Mouse (Mus musculus): Measurements from ENCODE around the gene Grin3b. TPM values are rescaled to one million over a fixed set of nuclear protein-coding genes. Genes with fewer than 3 reads are reported as not detected.

Grin3b gene
- total and polyA plus RNA-seq, 3 experiments = 0.07 to 0.60 (median 0.44) TPM

DNA sequence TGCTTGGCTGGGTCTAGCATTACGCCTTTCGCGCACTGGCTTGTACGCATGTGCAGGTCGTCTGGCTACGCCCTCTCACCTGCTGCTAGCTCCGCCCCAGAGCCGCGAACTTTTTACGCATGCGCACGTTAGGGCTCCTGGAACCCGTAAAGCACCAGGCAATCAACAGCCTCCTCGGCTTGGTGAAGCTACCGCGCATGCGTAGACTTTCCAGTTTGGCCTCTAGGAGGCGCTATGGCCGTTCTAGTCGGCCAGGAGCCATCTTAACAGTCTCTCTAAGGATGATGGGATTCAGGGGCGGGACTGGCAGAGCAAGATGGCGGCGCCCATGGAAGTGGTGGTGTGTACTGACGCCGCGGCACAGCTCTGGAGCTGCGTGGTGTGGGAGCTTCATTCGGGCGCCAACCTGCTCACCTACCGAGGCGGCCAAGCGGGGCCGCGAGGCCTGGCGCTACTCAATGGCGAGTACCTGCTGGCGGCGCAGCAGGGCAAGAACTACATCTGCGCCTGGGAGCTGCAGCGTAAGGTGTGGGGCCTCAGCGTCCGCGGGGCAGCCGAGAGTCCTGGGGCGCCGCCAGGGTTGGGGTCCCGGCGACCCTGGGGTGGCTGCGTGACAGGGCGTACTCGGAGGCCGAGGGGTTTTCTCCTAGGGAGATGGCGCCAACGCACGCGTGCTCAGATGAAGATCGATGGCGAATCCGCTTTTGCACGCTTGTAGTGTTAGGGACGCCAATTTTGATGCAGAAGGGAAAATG is 10.5 kb upstream of the Grin3b start, which contains the start of gene Wdr18:
Wdr18 (plus strand) TSS at position 306 of the 755 bp plus-strand sequence.
- DNase-seq (ENCODE audit: low spot score) (peak; percentile 94), ATAC-seq (ENCODE audit: extremely low read depth, insufficient number of reproducible peaks, low FRiP score, poor library complexity, severe bottlenecking) (peak; percentile 93)
- peaks cover 7% of the 10 kb centered on the region; the same call in 1 of the 2 replicates for H3K27me3 ChIP-seq (ENCODE audit: insufficient read depth, low read length)
- peak within 1 kb of the TSS; percentile 96 for H3K4me3 ChIP-seq (ENCODE audit: low read depth, low read length)
- H3K36me3 ChIP-seq (replicated peaks) = peaks cover 47% of the 10 kb centered on the region
- TF ChIP-seq POLR2AphosphoS5 (IDR thresholded peaks at IDR 0.05; ENCODE audit: insufficient replicate concordance, low read depth, low read length) (no peak), CTCF (IDR thresholded peaks at IDR 0.05; ENCODE audit: low read depth, low read length) (peak; percentile 79)
- H3K4me1 ChIP-seq (ENCODE audit: insufficient read depth, low read depth, low read length) = peaks cover 50% of the 10 kb centered on the region
- no peaks in the 10 kb centered on the region for H3K9me3 ChIP-seq (replicated peaks)

DNA sequence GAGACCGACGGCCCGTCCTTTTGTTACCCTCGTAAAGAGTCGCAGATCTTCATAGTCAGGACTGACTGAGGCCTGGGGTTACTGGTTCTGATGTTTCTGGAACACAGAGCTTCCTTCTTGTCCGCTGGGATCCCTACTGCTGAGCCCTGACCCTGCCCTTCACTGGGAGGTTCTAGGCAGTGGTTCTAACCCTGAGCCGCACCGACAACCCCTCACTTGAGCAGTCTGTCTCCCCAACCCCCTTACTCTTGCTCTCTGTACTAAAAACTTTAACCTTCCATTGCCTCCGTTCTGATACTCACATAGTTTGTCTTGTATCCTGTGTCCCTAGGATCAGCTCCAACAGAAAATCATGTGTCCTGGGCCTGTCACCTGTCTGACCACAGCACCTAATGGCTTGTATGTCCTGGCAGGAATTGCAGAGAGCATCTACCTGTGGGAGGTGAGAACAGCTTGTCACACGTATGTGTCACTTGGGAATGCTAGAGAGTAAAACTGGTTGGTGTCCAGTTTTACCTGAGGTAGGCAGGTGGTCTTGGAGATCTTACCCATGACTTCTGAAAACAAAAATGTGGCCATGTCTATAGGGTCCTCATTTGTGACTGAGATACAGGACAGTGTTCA is 9.7 kb upstream of the Grin3b start:
- peaks cover 52% of the 10 kb centered on the region for H3K36me3 ChIP-seq (replicated peaks)
- H3K9me3 ChIP-seq (replicated peaks) = no peaks in the 10 kb centered on the region
- H3K4me1 ChIP-seq (ENCODE audit: insufficient read depth, low read depth, low read length) = peaks cover 53% of the 10 kb centered on the region
- no peak for DNase-seq (ENCODE audit: low spot score)
- ATAC-seq (ENCODE audit: extremely low read depth, insufficient number of reproducible peaks, low FRiP score, poor library complexity, severe bottlenecking) = no peak
- peaks cover 5% of the 10 kb centered on the region; the same call in 1 of the 2 replicates for H3K27me3 ChIP-seq (ENCODE audit: insufficient read depth, low read length)
- peak overlapping the region; percentile 96 for H3K4me3 ChIP-seq (ENCODE audit: low read depth, low read length)
- no peak for TF ChIP-seq CTCF (IDR thresholded peaks at IDR 0.05; ENCODE audit: low read depth, low read length)
- no peak for TF ChIP-seq GATA2 (IDR thresholded peaks at IDR 0.05; ENCODE audit: borderline replicate concordance, low read depth, low read length)
- TF ChIP-seq POLR2AphosphoS5 (IDR thresholded peaks at IDR 0.05; ENCODE audit: insufficient replicate concordance, low read depth, low read length) = no peak
- no peak for TF ChIP-seq GATA1 (IDR thresholded peaks at IDR 0.05; ENCODE audit: borderline replicate concordance, low read length)
- no peak for TF ChIP-seq TAL1 (conservative IDR thresholded peaks at IDR 0.05; ENCODE audit: low read depth, low read length)

DNA sequence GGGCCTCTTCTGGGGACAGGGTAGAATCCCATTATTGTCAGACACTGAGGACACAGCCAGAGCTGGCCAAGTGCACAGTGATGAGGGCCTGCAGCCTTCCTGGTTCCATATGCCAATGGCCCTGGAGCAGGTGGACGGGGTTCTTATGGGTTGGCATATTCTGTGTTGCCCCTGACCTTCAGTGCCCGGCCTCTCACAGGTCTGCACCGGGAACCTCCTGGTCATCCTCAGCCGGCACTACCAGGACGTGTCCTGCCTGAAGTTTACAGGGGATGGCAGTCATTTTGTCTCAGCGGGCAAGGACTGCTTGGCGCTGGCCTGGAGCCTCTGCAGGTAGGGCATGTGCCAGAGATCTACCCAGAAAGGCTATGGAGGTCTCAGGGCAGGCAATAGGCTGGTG is 5.8 kb upstream of the Grin3b start:
- no peak for DNase-seq (ENCODE audit: low spot score)
- peaks cover 91% of the 10 kb centered on the region for H3K36me3 ChIP-seq (replicated peaks)
- peaks cover 64% of the 10 kb centered on the region for H3K4me1 ChIP-seq (ENCODE audit: insufficient read depth, low read depth, low read length)
- no peaks in the 10 kb centered on the region for H3K9me3 ChIP-seq (replicated peaks)
- no peaks in the 10 kb centered on the region for H3K27me3 ChIP-seq (ENCODE audit: insufficient read depth, low read length)
- no peak for ATAC-seq (ENCODE audit: extremely low read depth, insufficient number of reproducible peaks, low FRiP score, poor library complexity, severe bottlenecking)
- TF ChIP-seq GATA1 (IDR thresholded peaks at IDR 0.05; ENCODE audit: borderline replicate concordance, low read length) (no peak), GATA2 (IDR thresholded peaks at IDR 0.05; ENCODE audit: borderline replicate concordance, low read depth, low read length) (no peak), CTCF (IDR thresholded peaks at IDR 0.05; ENCODE audit: low read depth, low read length) (no peak), POLR2AphosphoS5 (IDR thresholded peaks at IDR 0.05; ENCODE audit: insufficient replicate concordance, low read depth, low read length) (no peak), TAL1 (conservative IDR thresholded peaks at IDR 0.05; ENCODE audit: low read depth, low read length) (no peak)
- no peak overlapping the region for H3K4me3 ChIP-seq (ENCODE audit: low read depth, low read length)

DNA sequence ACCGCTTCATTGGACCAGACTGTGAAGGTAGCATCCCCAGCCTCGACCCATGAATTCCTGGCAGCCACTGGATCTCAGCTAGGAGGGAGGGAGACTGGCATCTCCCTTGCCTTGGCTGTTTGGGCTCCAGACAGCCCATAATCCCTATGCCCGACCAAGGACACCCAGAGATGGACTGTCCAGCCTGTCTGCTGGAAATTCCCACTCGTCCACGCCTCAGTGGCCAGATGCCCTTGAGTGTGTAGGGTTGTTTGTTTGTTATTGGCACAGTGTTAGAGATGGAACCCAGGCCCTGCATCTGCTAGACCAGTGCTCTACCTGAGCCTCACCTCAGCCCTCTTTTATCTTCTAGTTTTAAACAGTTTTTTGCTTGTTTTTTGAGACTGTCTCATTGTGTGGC is 5.2 kb upstream of the Grin3b start:
- Histone ChIP-seq H3K4me1 (ENCODE audit: insufficient read depth, low read depth, low read length) (peaks cover 64% of the 10 kb centered on the region), H3K27me3 (ENCODE audit: insufficient read depth, low read length) (no peaks in the 10 kb centered on the region), H3K36me3 (replicated peaks) (peaks cover 92% of the 10 kb centered on the region), H3K9me3 (replicated peaks) (no peaks in the 10 kb centered on the region), H3K4me3 (ENCODE audit: low read depth, low read length) (no peak overlapping the region)
- no peak for ATAC-seq (ENCODE audit: extremely low read depth, insufficient number of reproducible peaks, low FRiP score, poor library complexity, severe bottlenecking)
- no peak for DNase-seq (ENCODE audit: low spot score)
- TF ChIP-seq POLR2AphosphoS5 (IDR thresholded peaks at IDR 0.05; ENCODE audit: insufficient replicate concordance, low read depth, low read length) = no peak
- TF ChIP-seq TAL1 (conservative IDR thresholded peaks at IDR 0.05; ENCODE audit: low read depth, low read length) = no peak
- no peak for TF ChIP-seq CTCF (IDR thresholded peaks at IDR 0.05; ENCODE audit: low read depth, low read length)
- TF ChIP-seq GATA2 (IDR thresholded peaks at IDR 0.05; ENCODE audit: borderline replicate concordance, low read depth, low read length) = no peak
- TF ChIP-seq GATA1 (IDR thresholded peaks at IDR 0.05; ENCODE audit: borderline replicate concordance, low read length) = no peak

DNA sequence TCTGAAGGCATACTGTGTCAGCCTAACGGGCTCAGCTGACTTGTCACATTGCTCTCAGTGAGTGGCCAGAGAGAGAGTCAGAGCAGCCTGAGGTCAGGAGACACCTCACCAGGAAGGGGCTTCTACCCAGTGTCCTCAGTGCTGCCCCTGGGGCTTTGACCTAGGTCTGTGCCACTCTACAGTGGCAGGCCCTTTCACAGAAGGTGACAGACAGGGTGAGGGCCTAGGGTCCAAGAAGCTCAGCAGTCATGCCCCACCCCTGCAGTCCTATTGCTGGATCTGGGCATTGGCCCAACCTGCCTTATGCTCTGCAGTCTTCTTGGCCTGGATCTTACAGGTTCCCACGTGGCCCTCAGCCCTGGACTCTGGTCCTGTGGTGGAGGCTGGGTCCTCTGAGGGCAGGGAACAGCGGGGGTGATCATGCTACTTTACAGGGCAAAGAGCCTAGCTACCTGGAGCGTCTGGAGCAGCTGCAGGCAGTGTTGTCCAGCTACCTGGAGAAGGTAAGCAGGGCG is 3.6 kb upstream of the Grin3b start:
- Histone ChIP-seq H3K4me3 (ENCODE audit: low read depth, low read length) (no peak overlapping the region), H3K4me1 (ENCODE audit: insufficient read depth, low read depth, low read length) (peaks cover 51% of the 10 kb centered on the region), H3K27me3 (ENCODE audit: insufficient read depth, low read length) (peaks cover 3% of the 10 kb centered on the region; the same call in 1 of the 2 replicates), H3K9me3 (replicated peaks) (no peaks in the 10 kb centered on the region), H3K36me3 (replicated peaks) (peaks cover 84% of the 10 kb centered on the region)
- TF ChIP-seq GATA1 (IDR thresholded peaks at IDR 0.05; ENCODE audit: borderline replicate concordance, low read length) (no peak), POLR2AphosphoS5 (IDR thresholded peaks at IDR 0.05; ENCODE audit: insufficient replicate concordance, low read depth, low read length) (no peak), CTCF (IDR thresholded peaks at IDR 0.05; ENCODE audit: low read depth, low read length) (no peak), GATA2 (IDR thresholded peaks at IDR 0.05; ENCODE audit: borderline replicate concordance, low read depth, low read length) (no peak), TAL1 (conservative IDR thresholded peaks at IDR 0.05; ENCODE audit: low read depth, low read length) (no peak)
- ATAC-seq (ENCODE audit: extremely low read depth, insufficient number of reproducible peaks, low FRiP score, poor library complexity, severe bottlenecking) = no peak
- DNase-seq (ENCODE audit: low spot score) = no peak

DNA sequence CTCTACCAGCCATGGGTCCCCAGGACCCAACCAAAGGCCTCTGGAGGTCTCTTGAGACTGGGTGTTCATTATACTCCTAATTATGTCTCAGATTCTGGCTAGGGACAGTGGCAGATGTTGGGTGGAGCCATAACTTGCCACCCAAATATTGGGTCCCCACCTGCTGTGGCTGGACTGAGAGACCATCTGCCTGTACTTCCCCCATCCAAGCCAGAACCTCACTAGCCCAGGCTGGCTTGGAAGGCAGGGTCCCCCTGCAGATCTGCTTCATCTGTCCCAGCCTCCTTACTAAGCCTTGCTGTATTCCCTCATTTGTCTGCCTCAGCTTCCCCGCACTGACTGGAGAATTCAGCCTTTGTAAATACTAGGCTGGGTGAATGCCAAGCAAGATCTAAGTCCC is 2.3 kb upstream of the Grin3b start:
- no peak for ATAC-seq (ENCODE audit: extremely low read depth, insufficient number of reproducible peaks, low FRiP score, poor library complexity, severe bottlenecking)
- H3K4me1 ChIP-seq (ENCODE audit: insufficient read depth, low read depth, low read length) = peaks cover 41% of the 10 kb centered on the region
- no peak for TF ChIP-seq GATA1 (IDR thresholded peaks at IDR 0.05; ENCODE audit: borderline replicate concordance, low read length)
- no peak for TF ChIP-seq TAL1 (conservative IDR thresholded peaks at IDR 0.05; ENCODE audit: low read depth, low read length)
- no peak for TF ChIP-seq CTCF (IDR thresholded peaks at IDR 0.05; ENCODE audit: low read depth, low read length)
- TF ChIP-seq POLR2AphosphoS5 (IDR thresholded peaks at IDR 0.05; ENCODE audit: insufficient replicate concordance, low read depth, low read length) = no peak
- no peak for TF ChIP-seq GATA2 (IDR thresholded peaks at IDR 0.05; ENCODE audit: borderline replicate concordance, low read depth, low read length)
- H3K4me3 ChIP-seq (ENCODE audit: low read depth, low read length) = no peak overlapping the region
- H3K36me3 ChIP-seq (replicated peaks) = peaks cover 79% of the 10 kb centered on the region
- peaks cover 7% of the 10 kb centered on the region; the same call in 1 of the 2 replicates for H3K27me3 ChIP-seq (ENCODE audit: insufficient read depth, low read length)
- H3K9me3 ChIP-seq (replicated peaks) = no peaks in the 10 kb centered on the region
- no peak for DNase-seq (ENCODE audit: low spot score)
